Mouse (Mus musculus) heart, embryonic 15.5 days (tissue): ENCODE results near the gene Zbtb8a. TPM values are rescaled to one million over a fixed set of nuclear protein-coding genes. Genes with fewer than 3 reads are reported as not detected.
"Not testable (repeated sequence)": the region's sequence is repeated elsewhere in the genome, so short reads cannot be mapped to it uniquely, and the experiment has no call there.

ENCODE experiments used
- ATAC-seq: fragments of 200-750 bp; cut with Nextera tagmentation; replicated peaks from 2 replicates; pipeline ENCODE4 v1.8.0; 2017; ENCODE audit warnings: low read depth, moderate TSS enrichment; ENCODE audit not compliant: insufficient number of reproducible peaks, insufficient read depth, low FRiP score
- H3K27ac ChIP-seq: fragments of 300-500 bp; sonication (generic); 2 replicates; pipeline ENCODE4 v1.5.1; 2015; ENCODE audit warnings: mild to moderate bottlenecking, inconsistent platforms
- H3K27me3 ChIP-seq: fragments of 300-500 bp; sonication (generic); 2 replicates; pipeline ENCODE4 v1.6.1; 2015; ENCODE audit warnings: inconsistent platforms
- H3K36me3 ChIP-seq: fragments of 300-500 bp; sonication (generic); 2 replicates; pipeline ENCODE4 v1.6.1; 2015; ENCODE audit warnings: mild to moderate bottlenecking, inconsistent platforms
- H3K4me1 ChIP-seq: fragments of 300-500 bp; sonication (generic); replicated peaks from 2 replicates; pipeline ENCODE4 v1.6.1; 2015; ENCODE audit warnings: inconsistent platforms
- H3K4me2 ChIP-seq: fragments of 300-500 bp; sonication (generic); 2 replicates; pipeline ENCODE4 v1.6.1; 2015; ENCODE audit warnings: inconsistent platforms, mild to moderate bottlenecking, moderate library complexity
- H3K4me3 ChIP-seq: fragments of 300-500 bp; sonication (generic); 2 replicates; pipeline ENCODE4 v1.5.1; 2015; ENCODE audit warnings: mild to moderate bottlenecking, inconsistent platforms
- H3K9ac ChIP-seq: fragments of 300-500 bp; sonication (generic); 2 replicates; pipeline ENCODE4 v1.6.1; 2015; ENCODE audit warnings: mild to moderate bottlenecking, inconsistent platforms
- H3K9me3 ChIP-seq: fragments of 300-500 bp; sonication (generic); replicated peaks from 2 replicates; pipeline ENCODE4 v1.6.1; 2016; ENCODE audit warnings: inconsistent platforms
- WGBS: fragments of 180-500 bp; shearing (Covaris S2); methylation state at CpG from one replicate; pipeline ENCODE4 v1.1.7; 2015; ENCODE audit warnings: mixed read lengths; 5-methylcytosine and 5-hydroxymethylcytosine counted together
- polyA plus RNA-seq: library from polyadenylated mRNA; unstranded; fragments of >200 nt; fragmentation: Nextera tagmentation; extraction: Ambion mirVana; gene quantifications from 2 replicates; pipeline ENCODE4 v1.2.1, GENCODE M21; 2015

Zbtb8a gene
- polyA plus RNA-seq = 11.0 and 13.1 TPM in 2 replicates

- WGBS = 1% methylated on average over 65 of the region's 65 CpGs
These were observed at the start of gene Zbtb8a for GRCm38 (mm10) chr4:129377601-129378390. Zbtb8a (minus strand) TSS chr4:129378116.

GRCm38 (mm10) chr4:129418321-129418720, 40.4 kb upstream of the Zbtb8a start:
- H3K4me3 ChIP-seq = no peak overlapping the region
- H3K4me2 ChIP-seq = no peak overlapping the region
- no peaks in the 10 kb centered on the region for H3K9me3 ChIP-seq
- H3K27me3 ChIP-seq = no peaks in the 10 kb centered on the region
- H3K27ac ChIP-seq = no peak overlapping the region
- no peak for ATAC-seq
- H3K9ac ChIP-seq = no peak overlapping the region
- peaks cover 5% of the 10 kb centered on the region; the same call in 1 of the 2 replicates for H3K4me1 ChIP-seq
- 70% methylated on average over 5 of the region's 5 CpGs for WGBS
- H3K36me3 ChIP-seq = no peaks in the 10 kb centered on the region

More at GRCm38 (mm10) chr4:129377601-129378390, at the start of gene Zbtb8a:
- Histone ChIP-seq H3K4me1 (peaks cover 8% of the 10 kb centered on the region; the same call in 1 of the 2 replicates), H3K27me3 (0 out of 2 replicates have a peak, but pooled peaks cover 4% of the 10 kb centered on the region), H3K4me2 (peak within 1 kb of the TSS; percentile 82), H3K4me3 (peak within 1 kb of the TSS; percentile 91), H3K9me3 (no peaks in the 10 kb centered on the region), H3K9ac (peak within 1 kb of the TSS; percentile 88), H3K36me3 (no peaks in the 10 kb centered on the region), H3K27ac (peak within 1 kb of the TSS; percentile 87)
- ATAC-seq = peak; percentile 66

GRCm38 (mm10) chr4:129416478-129416877, 38.6 kb upstream of the Zbtb8a start:
- Histone ChIP-seq H3K9me3 (no peaks in the 10 kb centered on the region), H3K9ac (no peak overlapping the region), H3K27me3 (no peaks in the 10 kb centered on the region), H3K4me2 (no peak overlapping the region), H3K4me1 (peaks cover 5% of the 10 kb centered on the region; the same call in 1 of the 2 replicates), H3K4me3 (no peak overlapping the region), H3K36me3 (no peaks in the 10 kb centered on the region), H3K27ac (no peak overlapping the region)
- WGBS = 17% methylated on average over 5 of the region's 5 CpGs
- ATAC-seq = no peak

- 89% methylated on average over 5 of the region's 5 CpGs for WGBS
- no peaks in the 10 kb centered on the region for H3K36me3 ChIP-seq
These were observed 38.0 kb upstream of the Zbtb8a start for GRCm38 (mm10) chr4:129415892-129416291.

GRCm38 (mm10) chr4:129410991-129411390, 33.1 kb upstream of the Zbtb8a start:
- no peak for ATAC-seq
- Histone ChIP-seq H3K27me3 (no peaks in the 10 kb centered on the region), H3K4me2 (no peak overlapping the region), H3K4me1 (no peaks in the 10 kb centered on the region; the same call in 1 of the 2 replicates), H3K27ac (no peak overlapping the region), H3K9me3 (no peaks in the 10 kb centered on the region), H3K36me3 (no peaks in the 10 kb centered on the region), H3K4me3 (no peak overlapping the region), H3K9ac (no peak overlapping the region)

More at GRCm38 (mm10) chr4:129415892-129416291, 38.0 kb upstream of the Zbtb8a start:
- Histone ChIP-seq H3K4me2 (no peak overlapping the region), H3K27ac (no peak overlapping the region), H3K4me1 (peaks cover 5% of the 10 kb centered on the region; the same call in 1 of the 2 replicates), H3K27me3 (no peaks in the 10 kb centered on the region), H3K9ac (no peak overlapping the region), H3K4me3 (no peak overlapping the region), H3K9me3 (no peaks in the 10 kb centered on the region)
- no peak for ATAC-seq

GRCm38 (mm10) chr4:129410532-129410931, 32.6 kb upstream of the Zbtb8a start:
- not testable (repeated sequence) for H3K36me3 ChIP-seq, H3K4me3 ChIP-seq, H3K9me3 ChIP-seq, H3K4me2 ChIP-seq, H3K9ac ChIP-seq, H3K4me1 ChIP-seq, H3K27me3 ChIP-seq, H3K27ac ChIP-seq, ATAC-seq
- WGBS = 82% methylated on average over 3 of the region's 3 CpGs

GRCm38 (mm10) chr4:129406447-129406846, 28.5 kb upstream of the Zbtb8a start:
- ATAC-seq = peak; percentile 67; the same call in 1 of the 2 replicates

GRCm38 (mm10) chr4:129399813-129400212, 21.9 kb upstream of the Zbtb8a start:
- Histone ChIP-seq H3K4me2 (no peak overlapping the region), H3K4me1 (no peaks in the 10 kb centered on the region)
- ATAC-seq = no peak

More at GRCm38 (mm10) chr4:129406447-129406846, 28.5 kb upstream of the Zbtb8a start:
- WGBS = 3% methylated on average over 25 of the region's 25 CpGs
- no peaks in the 10 kb centered on the region for H3K27me3 ChIP-seq
- H3K4me2 ChIP-seq = peak overlapping the region; percentile 73
- H3K36me3 ChIP-seq = no peaks in the 10 kb centered on the region
- H3K4me1 ChIP-seq = no peaks in the 10 kb centered on the region; the same call in 1 of the 2 replicates
- peak overlapping the region; percentile 44 for H3K9ac ChIP-seq
- H3K9me3 ChIP-seq = no peaks in the 10 kb centered on the region
- peak overlapping the region; percentile 50 for H3K4me3 ChIP-seq
- H3K27ac ChIP-seq = no peak overlapping the region

GRCm38 (mm10) chr4:129396960-129397359, 19.0 kb upstream of the Zbtb8a start:
- no peak overlapping the region for H3K27ac ChIP-seq
- no peaks in the 10 kb centered on the region for H3K36me3 ChIP-seq
- no peak overlapping the region for H3K4me2 ChIP-seq
- H3K27me3 ChIP-seq = no peaks in the 10 kb centered on the region
- no peak overlapping the region for H3K4me3 ChIP-seq
- ATAC-seq = no peak
- H3K9ac ChIP-seq = no peak overlapping the region
- no peaks in the 10 kb centered on the region for H3K4me1 ChIP-seq
- 59% methylated on average over 3 of the region's 3 CpGs for WGBS
- H3K9me3 ChIP-seq = no peaks in the 10 kb centered on the region

More at GRCm38 (mm10) chr4:129399813-129400212, 21.9 kb upstream of the Zbtb8a start:
- no peak overlapping the region for H3K4me3 ChIP-seq
- H3K27ac ChIP-seq = no peak overlapping the region
- H3K36me3 ChIP-seq = no peaks in the 10 kb centered on the region
- H3K27me3 ChIP-seq = no peaks in the 10 kb centered on the region
- H3K9me3 ChIP-seq = no peaks in the 10 kb centered on the region
- WGBS = 68% methylated on average over 4 of the region's 4 CpGs
- no peak overlapping the region for H3K9ac ChIP-seq

- no peak for ATAC-seq
- Histone ChIP-seq H3K9ac (no peak overlapping the region), H3K9me3 (no peaks in the 10 kb centered on the region), H3K27ac (no peak overlapping the region), H3K4me3 (no peak overlapping the region), H3K4me1 (no peaks in the 10 kb centered on the region), H3K4me2 (no peak overlapping the region), H3K36me3 (no peaks in the 10 kb centered on the region), H3K27me3 (no peaks in the 10 kb centered on the region)
- WGBS = 45% methylated on average over 12 of the region's 12 CpGs
These were observed 16.4 kb upstream of the Zbtb8a start for GRCm38 (mm10) chr4:129394089-129394870.

- H3K36me3 ChIP-seq = no peaks in the 10 kb centered on the region
- H3K4me2 ChIP-seq = no peak overlapping the region
- H3K27me3 ChIP-seq = no peaks in the 10 kb centered on the region
- no peak for ATAC-seq
- WGBS = 84% methylated on average over 7 of the region's 7 CpGs
- H3K9me3 ChIP-seq = no peaks in the 10 kb centered on the region
- H3K4me3 ChIP-seq = no peak overlapping the region
- no peaks in the 10 kb centered on the region for H3K4me1 ChIP-seq
- H3K27ac ChIP-seq = no peak overlapping the region
- no peak overlapping the region for H3K9ac ChIP-seq
These were observed 13.1 kb upstream of the Zbtb8a start for GRCm38 (mm10) chr4:129390936-129391557.
